Mouse (Mus musculus): Measurements from ENCODE around the gene Pitpnm1. TPM values are rescaled to one million over a fixed set of nuclear protein-coding genes. Genes with fewer than 3 reads are reported as not detected.
"Not testable (repeated sequence)": the region's sequence is repeated elsewhere in the genome, so short reads cannot be mapped to it uniquely, and the experiment has no call there.

The Pitpnm1 gene
- polyA plus RNA-seq, 1 experiment from 2014 or later, result 6.4 TPM

- Histone ChIP-seq H3K4me1 (peaks cover 39% of the 10 kb centered on the region), H3K4me3 (0 out of 2 replicates have a peak overlapping the region, but pooled peaks have one; percentile 52), H3K27ac (peak overlapping the region; percentile 85; the same call in 1 of the 2 replicates), H3K4me2 (peak overlapping the region; percentile 61), H3K36me3 (peaks cover 12% of the 10 kb centered on the region)
- 50% methylated on average over 6 of the region's 6 CpGs for WGBS
- not testable (repeated sequence) for H3K27me3 ChIP-seq; H3K9ac ChIP-seq; H3K9me3 ChIP-seq; ATAC-seq (ENCODE audit: insufficient number of reproducible peaks, insufficient read depth, low FRiP score, low TSS enrichment, low read depth)
Measured at GRCm38 (mm10) chr19:4121896-4122295, 22.1 kb downstream of the Pitpnm1 start.

- Histone ChIP-seq H3K9ac (no peak overlapping the region), H3K4me2 (no peak overlapping the region), H3K27ac (no peak overlapping the region), H3K4me3 (no peak overlapping the region), H3K9me3 (no peaks in the 10 kb centered on the region), H3K36me3 (peaks cover 9% of the 10 kb centered on the region), H3K4me1 (peaks cover 46% of the 10 kb centered on the region), H3K27me3 (no peaks in the 10 kb centered on the region)
- ATAC-seq (ENCODE audit: insufficient number of reproducible peaks, insufficient read depth, low FRiP score, low TSS enrichment, low read depth), result no peak
- 82% methylated on average over 7 of the region's 7 CpGs for WGBS
Measured at GRCm38 (mm10) chr19:4122411-4123370, 22.9 kb downstream of the Pitpnm1 start.

- 54% methylated on average over 4 of the region's 4 CpGs for WGBS
- peak overlapping the region; percentile 87 for H3K9ac ChIP-seq
- peaks cover 19% of the 10 kb centered on the region for H3K36me3 ChIP-seq
- peak overlapping the region; percentile 72 for H3K4me2 ChIP-seq
- no peaks in the 10 kb centered on the region for H3K27me3 ChIP-seq
- H3K9me3 ChIP-seq, result no peaks in the 10 kb centered on the region
- no peak for ATAC-seq (ENCODE audit: insufficient number of reproducible peaks, insufficient read depth, low FRiP score, low TSS enrichment, low read depth)
- H3K4me3 ChIP-seq, result peak overlapping the region; percentile 74; the same call in 1 of the 2 replicates
- peaks cover 46% of the 10 kb centered on the region for H3K4me1 ChIP-seq
- peak overlapping the region; percentile 82 for H3K27ac ChIP-seq
Measured at GRCm38 (mm10) chr19:4124432-4124831, 24.6 kb downstream of the Pitpnm1 start.

DNA sequence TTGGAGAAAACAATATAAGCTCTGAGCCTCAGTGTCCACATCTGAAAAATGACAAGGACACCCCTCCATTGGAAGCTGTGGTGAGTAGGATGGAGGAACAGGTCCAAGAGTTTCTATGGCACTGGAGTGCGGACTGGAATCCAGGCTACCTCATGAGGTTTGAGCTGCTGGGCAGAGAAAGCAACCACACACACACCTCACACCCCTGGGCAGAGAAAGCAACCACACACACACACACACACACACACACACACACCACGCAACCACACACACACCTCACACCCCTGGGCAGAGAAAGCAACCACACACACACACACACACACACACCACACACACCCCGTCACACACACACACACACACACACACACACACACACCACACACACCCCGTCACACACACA is 25.5 kb downstream of the Pitpnm1 start:
- ATAC-seq (ENCODE audit: insufficient number of reproducible peaks, insufficient read depth, low FRiP score, low TSS enrichment, low read depth), result peak; percentile 39; the same call in 1 of the 2 replicates
- WGBS, result 43% methylated on average over 1 of the region's 4 CpGs
- H3K27me3 ChIP-seq, H3K9me3 ChIP-seq: not testable (repeated sequence)
- Histone ChIP-seq H3K4me3 (peak overlapping the region; percentile 74), H3K27ac (peak overlapping the region; percentile 82), H3K36me3 (peaks cover 28% of the 10 kb centered on the region), H3K9ac (peak overlapping the region; percentile 87), H3K4me2 (peak overlapping the region; percentile 72), H3K4me1 (peaks cover 39% of the 10 kb centered on the region)

DNA sequence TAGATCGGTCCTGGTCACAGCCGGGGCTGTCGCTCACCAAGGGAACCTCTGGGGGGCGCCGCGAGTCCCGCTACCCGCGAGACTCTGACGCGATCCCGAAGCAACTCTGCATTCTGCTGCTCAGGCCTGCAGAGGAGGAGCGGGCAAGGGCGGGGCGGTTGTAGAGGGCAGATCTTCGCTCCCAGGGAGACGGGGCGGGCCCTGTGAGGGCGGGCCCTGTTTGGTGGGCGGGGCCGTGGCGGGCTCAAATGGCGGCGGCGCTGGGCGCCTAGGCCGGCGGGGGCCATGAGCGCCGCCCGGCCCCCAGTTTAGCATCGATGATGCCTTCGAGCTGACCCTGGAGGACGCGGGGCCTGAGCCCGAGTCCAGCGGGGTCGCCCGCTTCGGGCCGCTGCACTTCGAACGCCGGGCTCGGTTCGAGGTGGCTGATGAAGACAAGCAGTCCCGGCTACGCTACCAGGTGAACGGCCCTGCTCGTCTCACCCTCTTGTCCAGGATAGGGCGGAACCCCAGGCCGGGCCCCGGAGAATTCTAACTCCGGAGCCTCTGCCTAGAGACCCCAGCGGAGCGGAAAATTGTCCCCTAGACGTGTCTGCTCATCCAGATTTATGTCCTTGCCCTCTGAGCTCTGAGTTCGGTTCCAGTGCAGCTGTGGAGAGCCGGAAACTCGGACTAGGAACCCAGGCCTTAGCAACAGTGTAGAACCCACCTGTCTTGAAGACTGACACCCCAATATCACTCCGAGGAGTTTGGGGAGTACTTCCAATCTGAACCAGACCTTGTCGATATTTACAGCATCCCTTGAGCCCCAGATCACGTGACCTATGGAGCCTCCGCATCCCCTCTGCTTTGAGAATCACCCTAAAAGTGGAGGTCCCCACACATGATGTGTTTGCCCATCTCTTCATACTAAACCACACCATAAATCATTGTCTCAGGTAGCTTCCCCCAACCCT is 26.2 kb downstream of the Pitpnm1 start, which contains the start of gene Aip:
TSS of gene Aip (minus strand) at position 118 of the 956 bp plus-strand sequence.
- WGBS, result 1% methylated on average over 64 of the region's 64 CpGs
- peak within 1 kb of the TSS; percentile 82 for H3K27ac ChIP-seq
- peak; percentile 94 for ATAC-seq (ENCODE audit: insufficient number of reproducible peaks, insufficient read depth, low FRiP score, low TSS enrichment, low read depth)

GRCm38 (mm10) chr19:4126759-4127495 is 27.1 kb downstream of the Pitpnm1 start:
- Histone ChIP-seq H3K4me2 (peak overlapping the region; percentile 72), H3K4me3 (peak overlapping the region; percentile 74), H3K27me3 (no peaks in the 10 kb centered on the region), H3K27ac (peak overlapping the region; percentile 75), H3K4me1 (peaks cover 30% of the 10 kb centered on the region), H3K9ac (peak overlapping the region; percentile 87), H3K9me3 (no peaks in the 10 kb centered on the region), H3K36me3 (peaks cover 39% of the 10 kb centered on the region)
- no peak for ATAC-seq (ENCODE audit: insufficient number of reproducible peaks, insufficient read depth, low FRiP score, low TSS enrichment, low read depth)
- WGBS, result 46% methylated on average over 7 of the region's 7 CpGs

More for the DNA sequence above, 26.2 kb downstream of the Pitpnm1 start, which contains the start of gene Aip:
- Histone ChIP-seq H3K27me3 (no peaks in the 10 kb centered on the region), H3K9me3 (no peaks in the 10 kb centered on the region), H3K9ac (peak within 1 kb of the TSS; percentile 87), H3K36me3 (peaks cover 30% of the 10 kb centered on the region), H3K4me2 (peak within 1 kb of the TSS; percentile 72), H3K4me1 (peaks cover 31% of the 10 kb centered on the region), H3K4me3 (peak within 1 kb of the TSS; percentile 74)

DNA sequence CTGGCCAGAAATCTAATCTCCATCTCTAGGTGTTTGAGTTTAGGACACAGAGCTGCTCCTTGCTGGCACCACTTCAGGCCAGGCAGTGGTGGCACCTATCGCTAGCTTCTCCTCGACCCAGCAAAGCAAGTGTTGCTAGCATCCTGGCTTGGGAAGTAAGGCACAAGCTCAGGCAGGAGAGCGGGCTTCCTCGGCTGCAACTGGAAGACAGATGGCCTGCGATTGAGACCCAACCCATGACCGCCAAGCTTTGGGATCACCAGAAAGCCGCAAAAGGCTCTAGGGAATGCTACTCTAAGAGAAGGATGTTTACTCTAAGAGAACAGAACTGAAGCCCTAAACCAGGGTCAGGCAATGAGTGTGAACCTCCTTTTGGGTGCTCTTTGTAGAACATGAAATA is 29.7 kb downstream of the Pitpnm1 start:
- no peak overlapping the region for H3K4me3 ChIP-seq
- no peaks in the 10 kb centered on the region for H3K9me3 ChIP-seq
- WGBS, result 95% methylated on average over 7 of the region's 7 CpGs
- H3K9ac ChIP-seq, result 0 out of 2 replicates have a peak overlapping the region, but pooled peaks have one; percentile 11
- peaks cover 54% of the 10 kb centered on the region for H3K36me3 ChIP-seq
- no peak overlapping the region for H3K27ac ChIP-seq
- H3K4me2 ChIP-seq, result no peak overlapping the region
- H3K4me1 ChIP-seq, result peaks cover 20% of the 10 kb centered on the region
- ATAC-seq (ENCODE audit: insufficient number of reproducible peaks, insufficient read depth, low FRiP score, low TSS enrichment, low read depth), result no peak
- no peaks in the 10 kb centered on the region for H3K27me3 ChIP-seq

- peaks cover 54% of the 10 kb centered on the region for H3K36me3 ChIP-seq
- ATAC-seq (ENCODE audit: insufficient number of reproducible peaks, insufficient read depth, low FRiP score, low TSS enrichment, low read depth), result no peak
- WGBS, result 84% methylated on average over 4 of the region's 4 CpGs
Measured at GRCm38 (mm10) chr19:4130106-4130505, 30.3 kb downstream of the Pitpnm1 start.

DNA sequence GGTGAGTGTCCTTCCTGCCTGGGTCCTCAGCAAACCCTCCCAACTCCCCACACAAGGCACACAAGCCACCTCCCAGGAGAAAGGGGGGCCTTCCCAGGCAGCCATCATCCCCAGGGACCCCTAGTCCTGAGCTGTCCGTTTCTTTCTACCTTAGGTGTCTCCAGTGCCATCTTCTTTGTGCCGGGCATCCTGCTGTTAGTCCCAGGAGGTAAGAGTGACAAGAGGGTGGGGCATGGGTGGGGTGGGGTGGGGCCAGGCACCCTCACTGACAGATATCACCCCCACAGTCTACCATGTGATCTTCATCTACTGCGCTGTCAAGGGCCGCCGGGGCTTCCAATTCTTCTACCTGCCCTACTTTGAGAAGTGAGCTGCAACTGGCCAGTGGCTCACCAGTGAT is 31.3 kb downstream of the Pitpnm1 start:
- Histone ChIP-seq H3K4me3 (no peak overlapping the region), H3K27ac (no peak overlapping the region), H3K36me3 (peaks cover 54% of the 10 kb centered on the region), H3K9me3 (no peaks in the 10 kb centered on the region), H3K4me1 (peaks cover 13% of the 10 kb centered on the region), H3K9ac (no peak overlapping the region), H3K27me3 (no peaks in the 10 kb centered on the region), H3K4me2 (no peak overlapping the region)
- ATAC-seq (ENCODE audit: insufficient number of reproducible peaks, insufficient read depth, low FRiP score, low TSS enrichment, low read depth), result no peak
- 88% methylated on average over 5 of the region's 5 CpGs for WGBS

More at GRCm38 (mm10) chr19:4130106-4130505, 30.3 kb downstream of the Pitpnm1 start:
- Histone ChIP-seq H3K27me3 (no peaks in the 10 kb centered on the region), H3K4me2 (no peak overlapping the region), H3K9me3 (no peaks in the 10 kb centered on the region), H3K9ac (0 out of 2 replicates have a peak overlapping the region, but pooled peaks have one; percentile 11), H3K4me1 (peaks cover 14% of the 10 kb centered on the region), H3K27ac (no peak overlapping the region), H3K4me3 (no peak overlapping the region)

- Histone ChIP-seq H3K4me1 (peaks cover 9% of the 10 kb centered on the region), H3K4me2 (no peak overlapping the region), H3K36me3 (peaks cover 54% of the 10 kb centered on the region), H3K9ac (no peak overlapping the region), H3K27ac (no peak overlapping the region), H3K4me3 (no peak overlapping the region), H3K9me3 (no peaks in the 10 kb centered on the region), H3K27me3 (no peaks in the 10 kb centered on the region)
- WGBS, result 82% methylated on average over 2 of the region's 2 CpGs
- ATAC-seq (ENCODE audit: insufficient number of reproducible peaks, insufficient read depth, low FRiP score, low TSS enrichment, low read depth), result no peak
Measured at GRCm38 (mm10) chr19:4131768-4132167, 32.0 kb downstream of the Pitpnm1 start.
